Mouse (Mus musculus) spleen, adult 2 months (tissue): ENCODE data around the gene Cldn14.

ENCODE experiments used
- CTCF ChIP-seq: fragments of 200-500 bp; IDR thresholded peaks from 2 replicates; pipeline ENCODE4 v1.5.1; 2011; ENCODE audit warnings: mild to moderate bottlenecking, inconsistent platforms; ENCODE audit not compliant: insufficient read depth, insufficient read length, insufficient replicate concordance; ENCODE audit errors: extremely low read depth
- POLR2A ChIP-seq: fragments of 200-500 bp; IDR thresholded peaks from 2 replicates; pipeline ENCODE4 v1.6.1; 2011; ENCODE audit warnings: low read depth, low read length, inconsistent platforms

- no peak for TF ChIP-seq POLR2A
- TF ChIP-seq CTCF = no peak
Observed at GRCm38 (mm10) chr16:94055176-94055575, 46.5 kb upstream of the Cldn14 start.
